Mouse (Mus musculus) CD4-positive, CD25-positive, alpha-beta regulatory T cell, adult 4 months (primary cell): ENCODE results near the gene Gm4707. TPM values are rescaled to one million over a fixed set of nuclear protein-coding genes. Genes with fewer than 3 reads are reported as not detected.
"Not testable (repeated sequence)": the region's sequence is repeated elsewhere in the genome, so short reads cannot be mapped to it uniquely, and the experiment has no call there.

ENCODE experiments used
- ATAC-seq: one replicate; pipeline ENCODE4 v1.8.0; 2017
- polyA plus RNA-seq, 2 experiments: library from polyadenylated mRNA; unstranded; fragments of 100-300 nt; shearing (Covaris generic); gene quantifications; one replicate each; pipeline ENCODE4 v1.2.1; 2017

Gm4707 gene
- polyA plus RNA-seq, 2 experiments from 2014 or later, result 21.3 to 24.8 TPM

DNA sequence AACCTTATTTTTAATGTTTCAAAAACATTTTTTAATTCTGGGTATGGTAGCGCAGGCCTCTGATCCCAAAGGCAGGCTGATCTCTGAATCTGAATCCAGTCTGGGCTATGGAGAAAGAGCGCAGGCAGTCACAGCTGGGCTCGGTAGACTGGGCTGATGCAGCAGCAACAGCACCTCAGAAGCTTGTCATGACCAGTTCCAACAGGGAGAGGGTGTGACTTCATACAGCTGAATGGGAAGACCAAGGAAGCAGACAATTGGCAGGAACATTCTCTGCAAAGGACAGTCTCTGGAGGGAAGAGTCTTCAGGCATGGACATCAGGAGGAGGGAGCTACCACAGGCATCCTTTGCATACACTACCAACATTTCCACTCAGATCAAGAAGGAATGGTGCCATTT, 15.6 kb downstream of the Gm4707 start:
- ATAC-seq, result no peak

- ATAC-seq, result no peak
Observed at GRCm38 (mm10) chr17:71443273-71443672, 16.4 kb downstream of the Gm4707 start.

- ATAC-seq, result not testable (repeated sequence)
Observed at GRCm38 (mm10) chr17:71422502-71422901, 37.2 kb downstream of the Gm4707 start.

DNA sequence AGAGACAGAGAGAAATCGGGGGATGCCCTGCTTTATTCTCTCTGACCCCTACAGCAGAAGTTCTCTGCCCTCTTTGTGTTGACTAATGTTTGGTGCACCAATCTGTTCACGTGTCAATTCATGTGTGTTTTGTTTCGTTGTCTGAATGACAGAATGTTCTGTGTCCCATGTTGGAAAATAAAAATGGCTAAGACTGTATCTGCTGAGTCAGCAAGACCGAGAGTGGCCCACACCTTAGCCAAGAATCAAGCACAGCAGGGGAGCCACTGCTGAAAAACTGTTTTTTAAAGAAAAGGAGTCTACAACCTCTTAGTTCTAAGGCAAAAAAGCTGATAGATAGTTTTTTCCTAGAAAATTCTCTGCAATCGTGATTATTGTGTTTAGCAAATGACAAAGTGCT, 40.3 kb downstream of the Gm4707 start:
- ATAC-seq, result not testable (repeated sequence)

DNA sequence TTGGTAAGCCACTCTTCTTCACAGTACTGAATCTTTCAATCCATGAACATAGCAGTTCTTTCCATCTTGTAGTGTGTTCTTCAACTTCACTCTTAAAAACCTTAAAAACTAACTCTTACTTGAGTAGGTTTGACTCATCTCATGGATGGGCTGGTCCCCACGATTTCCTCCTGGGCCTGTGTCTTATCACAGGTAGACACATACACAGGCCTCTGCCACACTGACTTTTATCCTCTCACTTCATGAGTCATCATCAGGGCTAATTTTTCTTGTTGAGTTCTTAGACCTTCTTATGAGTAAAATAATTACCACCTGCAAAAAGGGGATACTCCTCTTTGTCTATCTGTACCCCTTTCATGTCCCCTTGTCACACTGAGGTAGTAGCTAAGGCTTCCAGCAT, 42.7 kb downstream of the Gm4707 start:
- ATAC-seq, result no peak

Other genes with a start within 250 kb of the Gm4707 start
- gene Emilin2, start 147.9 kb downstream of the Gm4707 start, polyA plus RNA-seq, result not detected
- gene Smchd1, start 15.4 kb upstream of the Gm4707 start, polyA plus RNA-seq, result 10 to 100 TPM; 84.5 TPM
- gene Ndc80, start 66.9 kb upstream of the Gm4707 start, polyA plus RNA-seq, result 10 to 100 TPM; 11.1 to 20.0 TPM
- 1 to 10 TPM; 1.1 to 2.2 TPM for gene Spdya, start 92.1 kb upstream of the Gm4707 start, polyA plus RNA-seq
- gene Wdr43, start 156.0 kb upstream of the Gm4707 start, polyA plus RNA-seq, result 100 to 1,000 TPM; 134 to 151 TPM
- not detected for gene Togaram2, start 213.3 kb upstream of the Gm4707 start, polyA plus RNA-seq